Mouse (Mus musculus) lung, embryonic 15.5 days (tissue): ENCODE measurements around the gene Gpr142. TPM values are rescaled to one million over a fixed set of nuclear protein-coding genes. Genes with fewer than 3 reads are reported as not detected.
A peak's percentile ranks its signal among the peaks of the same experiment; 100 is the strongest.

ENCODE experiments used
- ATAC-seq: fragments of 200-750 bp; cut with Nextera tagmentation; 2 replicates; pipeline ENCODE4 v1.8.0; 2017; ENCODE audit warnings: moderate number of reproducible peaks, borderline replicate concordance; ENCODE audit not compliant: low FRiP score, low TSS enrichment; ENCODE audit errors: extremely low read depth
- H3K27ac ChIP-seq: fragments of 300-500 bp; sonication (generic); 2 replicates; pipeline ENCODE4 v1.5.1; 2015; ENCODE audit warnings: moderate library complexity, mild to moderate bottlenecking, inconsistent platforms
- H3K27me3 ChIP-seq: fragments of 300-500 bp; sonication (generic); 2 replicates; pipeline ENCODE4 v1.6.1; 2015; ENCODE audit warnings: inconsistent platforms
- H3K36me3 ChIP-seq: fragments of 300-500 bp; sonication (generic); 2 replicates; pipeline ENCODE4 v1.6.1; 2015; ENCODE audit warnings: inconsistent platforms
- H3K4me1 ChIP-seq: fragments of 300-500 bp; sonication (generic); 2 replicates; pipeline ENCODE4 v1.6.1; 2015; ENCODE audit warnings: inconsistent platforms
- H3K4me2 ChIP-seq: fragments of 300-500 bp; sonication (generic); 2 replicates; pipeline ENCODE4 v1.6.1; 2015; ENCODE audit warnings: inconsistent platforms, mild to moderate bottlenecking, moderate library complexity
- H3K4me3 ChIP-seq: fragments of 300-500 bp; sonication (generic); 2 replicates; pipeline ENCODE4 v1.5.1; 2015; ENCODE audit warnings: mild to moderate bottlenecking, inconsistent platforms
- H3K9ac ChIP-seq: fragments of 300-500 bp; sonication (generic); 2 replicates; pipeline ENCODE4 v1.6.1; 2015; ENCODE audit warnings: inconsistent platforms
- H3K9me3 ChIP-seq: fragments of 300-500 bp; sonication (generic); 2 replicates; pipeline ENCODE4 v1.6.1; 2016; ENCODE audit warnings: inconsistent platforms
- WGBS: fragments of 180-500 bp; shearing (Covaris S2); methylation state at CpG from one replicate; pipeline ENCODE4 v1.1.7; 2015; 5-methylcytosine and 5-hydroxymethylcytosine counted together
- polyA plus RNA-seq: library from polyadenylated mRNA; unstranded; fragments of >200 nt; fragmentation: Nextera tagmentation; extraction: Ambion mirVana; gene quantifications from 2 replicates; pipeline ENCODE4 v1.2.1, GENCODE M21; 2015

Gpr142 gene
- polyA plus RNA-seq, 1 experiment from 2014 or later, result not detected

DNA sequence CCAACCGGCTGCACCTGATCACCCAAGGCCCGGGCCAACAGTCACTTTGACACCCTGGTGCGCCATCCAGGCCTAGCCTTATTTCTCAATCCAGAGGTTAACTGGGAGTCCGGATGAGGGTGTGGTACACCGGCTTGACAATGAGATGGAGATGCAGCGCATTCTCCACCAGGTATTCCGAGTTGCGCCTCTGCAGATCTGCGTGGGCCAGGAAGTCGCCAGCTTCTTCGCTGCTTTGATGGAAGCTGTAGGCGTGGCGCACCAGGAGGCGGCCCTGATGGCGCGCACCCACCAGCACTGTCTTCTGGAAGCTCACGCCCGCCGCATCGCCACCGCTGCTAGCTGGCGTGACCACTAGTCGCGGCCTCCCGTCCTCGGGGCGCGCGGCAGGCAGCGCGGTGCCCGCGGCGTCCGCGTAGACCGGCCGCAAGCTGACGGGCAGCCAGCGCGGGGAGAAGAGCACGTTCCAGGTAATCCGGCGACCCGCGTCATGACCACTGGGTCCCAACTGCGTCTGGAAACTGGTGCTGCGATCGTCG is 7.3 kb upstream of the Gpr142 start:
- 0 out of 2 replicates have a peak overlapping the region, but pooled peaks have one; percentile 10 for H3K9ac ChIP-seq
- peak overlapping the region; percentile 87 for H3K4me2 ChIP-seq
- H3K27ac ChIP-seq, result no peak overlapping the region
- no peaks in the 10 kb centered on the region for H3K36me3 ChIP-seq
- peak overlapping the region; percentile 42 for H3K4me3 ChIP-seq
- no peak for ATAC-seq
- peaks cover 78% of the 10 kb centered on the region for H3K27me3 ChIP-seq
- H3K4me1 ChIP-seq, result peaks cover 33% of the 10 kb centered on the region
- H3K9me3 ChIP-seq, result no peaks in the 10 kb centered on the region
- WGBS, result 2% methylated on average over 50 of the region's 50 CpGs

DNA sequence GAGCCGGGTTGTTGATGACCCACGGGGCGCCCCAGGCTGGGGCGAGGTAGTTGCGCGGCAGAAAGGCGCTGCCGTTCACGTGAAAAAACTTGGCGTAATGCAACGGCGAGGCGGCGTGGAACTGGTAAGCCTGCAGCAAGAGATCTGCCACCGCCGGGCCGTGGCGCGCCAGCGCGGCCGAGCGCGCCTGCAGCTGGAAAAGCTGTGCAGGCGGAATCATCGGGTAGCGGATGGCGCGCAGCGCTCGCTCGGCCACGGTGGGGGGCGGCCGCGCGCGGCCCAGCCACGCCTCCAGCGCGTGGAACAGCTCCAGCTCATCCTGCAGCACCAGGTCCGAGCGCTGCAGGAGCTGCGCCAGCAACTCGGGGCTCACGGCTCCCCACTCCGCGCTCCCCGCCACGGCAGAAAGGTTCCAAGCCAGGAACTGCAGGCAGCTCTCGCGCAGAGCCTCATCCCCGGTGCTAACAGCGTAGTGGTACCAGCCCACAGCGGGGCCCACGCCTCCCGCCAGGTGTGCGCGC is 6.8 kb upstream of the Gpr142 start:
- Histone ChIP-seq H3K4me3 (peak overlapping the region; percentile 42), H3K4me2 (peak overlapping the region; percentile 87), H3K36me3 (no peaks in the 10 kb centered on the region), H3K27ac (no peak overlapping the region), H3K27me3 (peaks cover 73% of the 10 kb centered on the region), H3K9me3 (no peaks in the 10 kb centered on the region), H3K4me1 (peaks cover 31% of the 10 kb centered on the region), H3K9ac (0 out of 2 replicates have a peak overlapping the region, but pooled peaks have one; percentile 10)
- no peak for ATAC-seq
- WGBS, result under 1% methylated on average over 59 of the region's 59 CpGs

DNA sequence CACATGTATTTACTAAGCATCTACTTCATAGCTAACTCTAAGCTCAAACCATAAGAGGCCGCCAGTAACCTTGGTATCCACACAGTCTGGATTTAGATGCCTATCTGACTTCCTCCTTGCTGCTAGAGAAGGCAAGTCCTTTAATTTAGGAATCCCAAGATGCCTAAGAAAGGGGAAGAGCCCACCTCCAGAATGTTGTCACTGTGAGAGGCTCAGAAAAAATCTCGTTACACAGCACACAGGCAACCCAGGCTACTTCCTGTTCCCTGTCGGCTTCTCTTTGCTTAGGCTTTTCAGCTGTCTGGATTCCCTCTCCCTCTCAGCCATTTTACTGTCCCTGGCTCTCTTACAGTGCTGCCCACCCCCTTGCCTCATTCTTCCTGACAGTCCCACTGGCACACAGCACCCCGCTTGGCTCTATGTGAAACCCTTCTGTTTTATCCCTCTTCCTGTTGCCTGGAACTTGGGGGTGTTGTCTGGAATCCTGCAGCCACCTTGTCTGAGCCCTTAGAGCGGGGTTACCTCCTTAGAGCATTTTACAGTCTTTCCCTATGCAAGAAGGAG is 5.7 kb upstream of the Gpr142 start:
- 44% methylated on average over 5 of the region's 5 CpGs for WGBS
- H3K27me3 ChIP-seq, result peaks cover 63% of the 10 kb centered on the region
- no peak for ATAC-seq
- H3K27ac ChIP-seq, result no peak overlapping the region
- no peak overlapping the region for H3K4me3 ChIP-seq
- no peak overlapping the region for H3K4me2 ChIP-seq
- H3K4me1 ChIP-seq, result peaks cover 31% of the 10 kb centered on the region
- no peaks in the 10 kb centered on the region for H3K9me3 ChIP-seq
- H3K9ac ChIP-seq, result no peak overlapping the region
- no peaks in the 10 kb centered on the region for H3K36me3 ChIP-seq

DNA sequence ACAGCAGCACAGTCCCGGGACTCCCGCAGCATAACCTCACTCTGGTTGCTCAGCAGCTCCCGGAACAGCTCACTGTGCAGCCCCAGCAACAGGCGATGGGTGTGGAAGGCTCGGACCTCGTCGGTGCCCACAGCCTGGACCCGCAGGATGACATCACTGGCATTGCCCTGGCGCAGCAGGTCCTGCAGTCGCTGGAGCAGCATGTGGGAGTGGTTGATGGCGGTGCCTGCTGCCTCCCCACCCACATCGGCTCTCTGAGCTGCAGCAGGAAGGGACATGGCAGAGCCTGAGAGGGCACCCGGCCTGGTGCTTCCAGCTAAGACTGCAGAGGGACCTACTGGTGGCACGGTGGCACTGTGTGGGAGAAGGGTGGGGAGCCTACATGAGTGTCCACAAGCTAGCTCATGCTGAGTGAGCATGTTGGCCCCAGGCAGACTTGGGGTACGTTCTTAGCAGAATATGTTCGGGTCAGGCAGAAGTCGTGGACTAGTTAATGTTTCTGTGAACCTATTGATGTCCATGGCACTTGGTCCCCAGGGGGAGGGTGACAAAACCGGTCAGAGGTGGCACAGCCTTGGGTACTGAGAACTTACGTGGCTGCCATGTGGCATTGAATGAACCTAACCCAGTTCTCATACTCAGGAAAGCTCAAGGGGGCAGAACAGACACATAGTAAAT is 4.7 kb upstream of the Gpr142 start:
- no peaks in the 10 kb centered on the region for H3K9me3 ChIP-seq
- no peaks in the 10 kb centered on the region for H3K36me3 ChIP-seq
- no peak overlapping the region for H3K27ac ChIP-seq
- peaks cover 31% of the 10 kb centered on the region for H3K4me1 ChIP-seq
- WGBS, result 59% methylated on average over 19 of the region's 19 CpGs
- H3K4me3 ChIP-seq, result no peak overlapping the region
- H3K9ac ChIP-seq, result no peak overlapping the region
- H3K27me3 ChIP-seq, result peaks cover 53% of the 10 kb centered on the region
- no peak overlapping the region for H3K4me2 ChIP-seq
- no peak for ATAC-seq

DNA sequence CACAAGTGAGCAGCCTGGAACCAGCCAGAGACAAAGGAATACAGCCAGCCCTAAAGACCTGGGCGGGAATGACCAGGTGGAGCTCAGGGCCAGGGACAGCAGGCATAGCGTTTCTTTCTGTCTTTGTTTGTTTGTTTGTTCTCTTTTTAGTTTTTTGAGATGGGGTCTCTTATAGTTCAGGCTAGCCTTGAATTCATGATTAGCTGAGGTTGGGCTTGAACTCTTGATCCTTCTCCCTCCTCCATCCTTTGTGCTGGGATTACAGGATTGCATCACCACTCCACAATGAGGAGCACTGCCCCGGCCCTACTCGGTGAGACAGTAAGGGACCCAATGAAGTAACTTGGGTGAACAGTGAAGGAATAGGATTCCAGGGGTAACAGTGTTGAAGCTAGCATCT is 4.0 kb upstream of the Gpr142 start:
- Histone ChIP-seq H3K4me3 (no peak overlapping the region), H3K9me3 (no peaks in the 10 kb centered on the region), H3K4me2 (no peak overlapping the region; the same call in 1 of the 2 replicates), H3K9ac (no peak overlapping the region), H3K27ac (no peak overlapping the region), H3K4me1 (peaks cover 27% of the 10 kb centered on the region), H3K36me3 (no peaks in the 10 kb centered on the region), H3K27me3 (peaks cover 46% of the 10 kb centered on the region)
- 59% methylated on average over 4 of the region's 4 CpGs for WGBS
- ATAC-seq, result no peak

DNA sequence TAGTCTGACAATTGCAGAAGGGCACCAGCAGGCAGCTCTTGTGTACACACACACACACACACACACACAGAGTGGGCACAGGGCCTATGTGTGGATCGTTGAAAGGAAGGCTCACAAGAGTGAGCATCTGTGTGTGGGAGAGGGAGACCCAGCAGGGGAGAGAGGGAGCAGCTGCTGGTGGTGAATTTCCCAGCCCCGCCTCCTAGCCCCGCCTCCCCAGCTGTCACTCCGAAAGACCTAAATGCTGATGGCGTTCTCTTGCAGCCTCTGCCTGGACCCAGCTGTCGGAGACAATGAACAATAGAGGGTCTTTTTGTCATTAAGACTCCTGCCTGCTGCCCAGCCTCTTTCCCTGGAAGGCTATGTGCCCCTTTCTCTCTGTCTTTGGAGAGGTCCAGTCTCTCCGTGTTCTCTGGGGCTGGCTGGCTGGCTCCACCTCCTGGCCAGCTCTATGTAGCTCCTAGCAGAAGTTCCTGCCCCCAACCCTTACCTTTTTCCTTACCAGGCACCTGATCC is 3.4 kb upstream of the Gpr142 start:
- Histone ChIP-seq H3K4me2 (peak overlapping the region; percentile 67), H3K4me3 (peak overlapping the region; percentile 36), H3K4me1 (peaks cover 27% of the 10 kb centered on the region), H3K36me3 (no peaks in the 10 kb centered on the region), H3K27me3 (peaks cover 40% of the 10 kb centered on the region), H3K27ac (no peak overlapping the region), H3K9me3 (no peaks in the 10 kb centered on the region), H3K9ac (no peak overlapping the region)
- 0% methylated on average over 7 of the region's 7 CpGs for WGBS
- peak; percentile 74; the same call in 1 of the 2 replicates for ATAC-seq

DNA sequence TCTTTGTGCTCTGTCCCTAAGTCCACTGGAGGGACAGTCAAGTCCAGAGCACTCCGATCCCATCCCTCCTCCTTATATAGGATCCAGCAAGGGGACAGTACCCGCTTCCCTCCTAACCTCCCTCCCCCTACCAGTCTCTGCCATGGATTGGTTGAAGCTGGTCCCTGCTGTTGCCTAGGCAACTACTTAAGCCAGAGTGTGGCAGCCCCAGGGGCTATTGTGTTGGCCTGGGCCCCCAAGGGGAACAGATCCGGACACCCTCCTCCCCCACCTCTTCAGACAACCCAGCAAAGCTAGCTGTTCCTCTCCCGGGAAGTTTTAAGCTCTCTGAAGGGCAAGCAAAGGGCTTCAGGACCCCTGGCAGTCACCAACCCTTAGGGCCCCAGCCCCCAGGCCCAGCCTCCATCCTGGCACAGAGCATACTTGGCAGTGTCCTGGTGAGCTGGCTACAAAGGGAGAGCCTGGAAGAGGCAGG is 2.8 kb upstream of the Gpr142 start, which contains the start of gene Btbd17:
Gene Btbd17 (minus strand): TSS at position 98 of the 475 bp plus-strand sequence.
- H3K9ac ChIP-seq, result no peak within 1 kb of the TSS
- no peak within 1 kb of the TSS for H3K27ac ChIP-seq
- no peak for ATAC-seq
- H3K4me3 ChIP-seq, result peak within 1 kb of the TSS; percentile 36
- no peaks in the 10 kb centered on the region for H3K9me3 ChIP-seq
- peaks cover 27% of the 10 kb centered on the region for H3K4me1 ChIP-seq
- H3K27me3 ChIP-seq, result peaks cover 34% of the 10 kb centered on the region
- H3K4me2 ChIP-seq, result peak within 1 kb of the TSS; percentile 67
- H3K36me3 ChIP-seq, result no peaks in the 10 kb centered on the region
- WGBS, result 9% methylated on average over 4 of the region's 4 CpGs

DNA sequence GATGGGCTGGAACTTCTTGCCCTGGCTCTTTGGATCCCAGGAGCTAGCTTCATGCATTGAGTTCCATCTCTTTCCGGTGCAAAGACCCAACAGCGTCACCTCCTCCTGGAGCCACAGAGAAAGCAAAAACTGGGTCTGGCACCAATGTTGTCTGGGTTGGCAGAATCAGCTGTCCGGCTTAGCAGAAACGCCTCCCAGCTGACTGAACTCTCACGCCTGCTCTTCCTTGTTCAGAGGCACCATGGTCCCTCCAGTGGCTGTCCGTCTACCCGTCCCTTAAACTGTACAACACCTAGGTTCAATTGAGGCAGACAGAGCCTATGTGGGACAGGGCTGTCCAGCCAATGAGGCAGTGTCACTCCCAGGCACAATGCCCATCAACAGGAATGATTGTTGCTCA is 1.5 kb upstream of the Gpr142 start:
- Histone ChIP-seq H3K9me3 (no peaks in the 10 kb centered on the region), H3K4me2 (no peak overlapping the region), H3K27ac (no peak overlapping the region), H3K4me1 (peaks cover 17% of the 10 kb centered on the region), H3K9ac (no peak overlapping the region), H3K27me3 (peaks cover 22% of the 10 kb centered on the region), H3K36me3 (no peaks in the 10 kb centered on the region), H3K4me3 (no peak overlapping the region)
- no peak for ATAC-seq
- 84% methylated on average over 7 of the region's 7 CpGs for WGBS

DNA sequence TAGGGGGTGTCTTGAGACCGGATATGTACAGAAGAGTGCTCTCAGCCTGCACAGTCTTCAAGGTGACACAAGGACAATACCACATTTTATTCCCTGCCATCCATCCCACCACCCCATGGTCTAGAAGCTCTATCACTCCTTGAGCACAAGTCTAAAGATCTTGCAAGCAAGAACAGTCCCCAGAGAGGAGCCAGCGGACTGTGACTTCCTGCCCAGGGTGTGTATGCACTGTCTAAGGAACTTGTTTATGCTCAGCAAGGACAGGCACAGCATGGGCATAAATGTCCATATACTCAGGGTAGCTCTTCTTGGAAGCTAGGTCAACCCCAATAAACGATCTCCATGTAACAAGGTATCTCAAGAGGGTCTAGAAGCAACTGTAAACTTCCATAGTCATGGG is 743 bp upstream of the Gpr142 start:
- Histone ChIP-seq H3K4me1 (peaks cover 21% of the 10 kb centered on the region), H3K9ac (no peak overlapping the region), H3K4me2 (no peak overlapping the region), H3K9me3 (no peaks in the 10 kb centered on the region), H3K4me3 (no peak overlapping the region), H3K27ac (no peak overlapping the region), H3K36me3 (no peaks in the 10 kb centered on the region), H3K27me3 (peaks cover 14% of the 10 kb centered on the region)
- ATAC-seq, result no peak
- 60% methylated on average over 3 of the region's 3 CpGs for WGBS

DNA sequence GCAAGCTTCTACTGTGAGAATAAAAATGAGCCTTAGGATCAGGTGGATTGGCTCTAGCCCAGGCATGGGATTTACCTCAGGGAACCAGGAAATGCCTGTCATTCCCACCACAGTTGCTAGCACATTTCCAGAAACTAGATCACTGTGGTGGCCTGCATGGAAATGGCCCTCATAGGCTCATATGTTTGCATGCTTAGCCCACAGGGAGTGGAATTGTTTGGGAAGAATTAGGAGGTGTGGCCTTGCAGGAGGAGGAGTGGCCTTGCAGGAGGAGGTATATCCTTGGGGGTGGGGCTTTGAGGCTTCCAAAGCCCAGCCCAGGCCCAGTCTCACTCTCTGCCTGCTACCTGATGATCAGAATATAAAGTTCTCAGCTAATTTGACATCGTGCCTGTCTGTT is 3.2 kb downstream of the Gpr142 start:
- no peak overlapping the region for H3K4me2 ChIP-seq
- H3K4me1 ChIP-seq, result peaks cover 9% of the 10 kb centered on the region
- no peak for ATAC-seq
- 100% methylated on average over 1 of the region's 1 CpGs for WGBS
- no peaks in the 10 kb centered on the region; the same call in 1 of the 2 replicates for H3K27me3 ChIP-seq
- H3K9ac ChIP-seq, result no peak overlapping the region
- no peaks in the 10 kb centered on the region for H3K36me3 ChIP-seq
- no peak overlapping the region for H3K4me3 ChIP-seq
- H3K27ac ChIP-seq, result no peak overlapping the region
- no peaks in the 10 kb centered on the region for H3K9me3 ChIP-seq

DNA sequence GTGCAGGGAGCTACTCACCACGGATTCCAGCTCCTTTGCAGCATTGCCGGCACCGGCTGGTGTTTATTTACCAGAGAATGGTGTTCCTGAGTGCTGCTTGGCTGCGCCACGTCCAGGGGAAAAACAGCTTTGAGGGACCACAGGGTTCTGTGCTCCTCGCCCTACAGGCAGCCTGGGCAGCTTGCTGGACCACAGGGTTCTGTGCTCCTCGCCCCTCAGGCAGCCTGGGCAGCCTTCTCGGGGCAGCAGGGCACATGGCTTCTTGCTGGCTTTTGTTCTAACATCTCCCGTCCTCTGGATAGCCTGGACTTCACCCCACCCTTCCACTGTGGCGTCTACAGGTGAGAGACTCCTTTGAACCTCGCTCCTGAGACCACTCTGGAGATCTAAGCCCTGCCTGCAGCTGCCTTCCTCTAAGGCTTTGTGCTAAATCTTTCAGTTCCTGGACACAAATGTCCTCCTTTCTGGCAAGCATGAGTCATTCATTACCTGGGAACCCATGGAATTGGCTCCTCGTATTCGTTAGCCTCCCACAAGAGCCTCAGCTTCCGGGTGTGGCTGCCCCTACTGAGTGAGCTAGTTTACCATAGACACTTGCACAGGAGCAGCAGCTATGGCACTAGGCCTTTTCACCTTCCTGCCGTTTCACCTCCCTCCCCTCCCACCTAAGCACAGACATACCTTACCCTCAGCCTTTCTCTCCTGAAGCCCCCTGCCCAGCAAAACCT is 4.0 kb downstream of the Gpr142 start:
- WGBS, result 34% methylated on average over 15 of the region's 15 CpGs
- H3K27me3 ChIP-seq, result no peaks in the 10 kb centered on the region; the same call in 1 of the 2 replicates

More for the DNA sequence above, 4.0 kb downstream of the Gpr142 start:
- no peak for ATAC-seq
- Histone ChIP-seq H3K9ac (no peak overlapping the region), H3K27ac (no peak overlapping the region), H3K36me3 (no peaks in the 10 kb centered on the region), H3K4me2 (no peak overlapping the region), H3K9me3 (no peaks in the 10 kb centered on the region), H3K4me1 (peaks cover 17% of the 10 kb centered on the region), H3K4me3 (no peak overlapping the region)
